Comparison of ENCODE assay signal across 19 mouse cellular contexts in genomic region chr15:60840296-60840670, GRCm38 (mm10). TPM values are rescaled to one million over a fixed set of nuclear protein-coding genes. Genes with fewer than 3 reads are reported as not detected.
DNase-seq lines count a peak whose midpoint lies in the region; ATAC-seq and TF ChIP-seq lines count a peak whose summit lies in the region.
"Had no signal": no experiment of that assay in that cellular context is flagged by ENCODE, and none has a peak within 500 bp of the region (broad histone marks: within the 10 kb centered on the region; RNA-seq: fewer than 3 reads in every experiment).

No protein-coding gene starts in this region.

- WGBS in kidney, embryonic 15.5 days, result 43% methylated on average over 4 of the region's 4 CpGs
- 8% methylated on average over 4 of the region's 4 CpGs for WGBS in liver, embryonic 11.5 days
- 29% methylated on average over 4 of the region's 4 CpGs for WGBS in hindbrain, embryonic 14.5 days

- H3K9ac ChIP-seq in kidney, embryonic 15.5 days, result no peak overlapping the region
- no peak overlapping the region for H3K9ac ChIP-seq in liver, embryonic 11.5 days (ENCODE audit: low read depth, low read length)
- H3K9ac ChIP-seq in hindbrain, embryonic 14.5 days, result no peak overlapping the region
- H3K9ac ChIP-seq: forebrain, embryonic 13.5 days; stomach, embryonic 15.5 days had no signal

- DNase-seq in gastrocnemius, adult 2 months, result no peak
- DNase-seq in gastrocnemius, postnatal 25 days, result no peak
- no peak for DNase-seq in kidney, postnatal 36 days
- no peak for DNase-seq in liver, embryonic 11.5 days (ENCODE audit: low spot score)
- DNase-seq in hindbrain, embryonic 14.5 days (ENCODE audit: low spot score), result no peak
- DNase-seq in testis, postnatal 14 days (ENCODE audit: low spot score), result no peak
- DNase-seq: adrenal gland, postnatal 36 days; cerebellum, adult 18-20 months; cerebellum, postnatal 36 days; kidney, postnatal 14 days; layer of hippocampus, adult 9-11 months; left cerebral cortex, postnatal 4 days; lung, postnatal 10 days had no signal

- ATAC-seq in kidney, embryonic 15.5 days (replicated peaks; ENCODE audit: low FRiP score), result no peak
- peak; percentile 84 for ATAC-seq in liver, embryonic 11.5 days (replicated peaks; ENCODE audit: low FRiP score)
- peak; percentile 53 for ATAC-seq in megakaryocyte progenitor cell, adult 5-6 weeks (replicated peaks; ENCODE audit: poor library complexity)
- ATAC-seq in hindbrain, embryonic 14.5 days (ENCODE audit: low FRiP score), result no peak
- ATAC-seq: forebrain, embryonic 13.5 days had no signal

- H3K4me3 ChIP-seq in gastrocnemius, adult 2 months, result no peak overlapping the region
- H3K4me3 ChIP-seq in kidney, embryonic 15.5 days (replicated peaks), result no peak overlapping the region
- H3K4me3 ChIP-seq in liver, embryonic 11.5 days (ENCODE audit: low read depth, low read length), result no peak overlapping the region
- no peak overlapping the region for H3K4me3 ChIP-seq in hindbrain, embryonic 14.5 days (replicated peaks; ENCODE audit: low read length)
- H3K4me3 ChIP-seq: forebrain, embryonic 13.5 days; left cerebral cortex, adult 2 months; stomach, embryonic 15.5 days had no signal

- H3K36me3 ChIP-seq in kidney, embryonic 15.5 days, result no peaks in the 10 kb centered on the region
- H3K36me3 ChIP-seq in liver, embryonic 11.5 days (ENCODE audit: control insufficient read depth, insufficient read depth, low read length), result no peaks in the 10 kb centered on the region
- no peaks in the 10 kb centered on the region for H3K36me3 ChIP-seq in hindbrain, embryonic 14.5 days (replicated peaks; ENCODE audit: control insufficient read depth, insufficient read depth)
- H3K36me3 ChIP-seq: stomach, embryonic 15.5 days had no signal

- no peaks in the 10 kb centered on the region for H3K27me3 ChIP-seq in kidney, embryonic 15.5 days
- no peaks in the 10 kb centered on the region for H3K27me3 ChIP-seq in liver, embryonic 11.5 days (replicated peaks; ENCODE audit: control insufficient read depth, insufficient read depth, low read length)
- no peaks in the 10 kb centered on the region for H3K27me3 ChIP-seq in hindbrain, embryonic 14.5 days (ENCODE audit: control insufficient read depth, insufficient read depth, low read length)
- H3K27me3 ChIP-seq: CH12.LX; forebrain, embryonic 13.5 days; stomach, embryonic 15.5 days had no signal

- H3K4me2 ChIP-seq in kidney, embryonic 15.5 days, result no peak overlapping the region
- peak overlapping the region; percentile 18; the same call in 1 of the 2 replicates for H3K4me2 ChIP-seq in liver, embryonic 11.5 days
- no peak overlapping the region for H3K4me2 ChIP-seq in hindbrain, embryonic 14.5 days (replicated peaks)
- H3K4me2 ChIP-seq: forebrain, embryonic 13.5 days; stomach, embryonic 15.5 days had no signal

- no peaks in the 10 kb centered on the region; the same call in 1 of the 2 replicates for H3K9me3 ChIP-seq in kidney, embryonic 15.5 days (replicated peaks)
- H3K9me3 ChIP-seq in liver, embryonic 11.5 days (ENCODE audit: control insufficient read depth, low read length), result no peaks in the 10 kb centered on the region
- no peaks in the 10 kb centered on the region for H3K9me3 ChIP-seq in hindbrain, embryonic 14.5 days (ENCODE audit: control insufficient read depth, low read length)
- H3K9me3 ChIP-seq: forebrain, embryonic 13.5 days; stomach, embryonic 15.5 days had no signal

- peaks cover 31% of the 10 kb centered on the region for H3K4me1 ChIP-seq in kidney, embryonic 15.5 days
- peaks cover 23% of the 10 kb centered on the region for H3K4me1 ChIP-seq in liver, embryonic 11.5 days (replicated peaks; ENCODE audit: control insufficient read depth, insufficient read depth, low read length)
- H3K4me1 ChIP-seq in hindbrain, embryonic 14.5 days (replicated peaks; ENCODE audit: control insufficient read depth, insufficient read depth, low read length), result no peaks in the 10 kb centered on the region
- H3K4me1 ChIP-seq: stomach, embryonic 15.5 days had no signal

- H3K27ac ChIP-seq in gastrocnemius, adult 2 months, result peak overlapping the region; percentile 62; the same call in 1 of the 2 replicates
- H3K27ac ChIP-seq in kidney, embryonic 15.5 days, result peak overlapping the region; percentile 84
- no peak overlapping the region for H3K27ac ChIP-seq in liver, embryonic 11.5 days (ENCODE audit: low read depth, low read length)
- H3K27ac ChIP-seq in hindbrain, embryonic 14.5 days, result no peak overlapping the region
- H3K27ac ChIP-seq: forebrain, embryonic 13.5 days; left cerebral cortex, adult 2 months; stomach, embryonic 15.5 days had no signal

- intact Hi-C loops in gastrocnemius, adult 2 months (cut with DNase I), result no loop called here

- TF ChIP-seq CTCF in gastrocnemius, adult 2 months (IDR thresholded peaks at IDR 0.05), result no peak

RNA-seq across cellular contexts. Expression of gene Fam84b, which starts 13.3 kb away (rescaled TPM):
- total RNA-seq in gastrocnemius, adult 2 months (2021), result 1 to 10 TPM; 1.3 to 2.0 TPM
- 1 to 10 TPM; 2.1 to 2.8 TPM for total RNA-seq in gastrocnemius, postnatal 25 days (2021)
- 23.5 and 24.9 TPM in 2 replicates for polyA plus RNA-seq in kidney, embryonic 15.5 days (2015; fragmentation: Nextera tagmentation; extraction: Ambion mirVana)
- polyA plus RNA-seq in liver, embryonic 11.5 days (2014; fragmentation: Nextera tagmentation; extraction: Ambion mirVana), result 10.7 and 11.4 TPM in 2 replicates
- total RNA-seq in megakaryocyte progenitor cell, adult 5-6 weeks (2015), result 7.3 and 10.3 TPM in 2 replicates
- 7.5 and 9.2 TPM in 2 replicates for total RNA-seq in megakaryocyte progenitor cell, adult 5-6 weeks (2017)
- polyA plus RNA-seq in hindbrain, embryonic 14.5 days (2014; fragmentation: Nextera tagmentation; extraction: Ambion mirVana), result 15.1 and 18.3 TPM in 2 replicates

Comparison
In these comparisons a context has a peak if more than half of its experiments do, and no peak if none do; other contexts are left out.
1. H3K27ac ChIP-seq: peak in gastrocnemius, adult 2 months (single experiment) and kidney, embryonic 15.5 days (single experiment); none in liver, embryonic 11.5 days (single experiment) and hindbrain, embryonic 14.5 days (single experiment).
2. ATAC-seq: peak in liver, embryonic 11.5 days (single experiment) and megakaryocyte progenitor cell, adult 5-6 weeks (single experiment); none in kidney, embryonic 15.5 days (single experiment) and hindbrain, embryonic 14.5 days (single experiment).